Mouse (Mus musculus): ENCODE results near the gene Sigirr.

DNA sequence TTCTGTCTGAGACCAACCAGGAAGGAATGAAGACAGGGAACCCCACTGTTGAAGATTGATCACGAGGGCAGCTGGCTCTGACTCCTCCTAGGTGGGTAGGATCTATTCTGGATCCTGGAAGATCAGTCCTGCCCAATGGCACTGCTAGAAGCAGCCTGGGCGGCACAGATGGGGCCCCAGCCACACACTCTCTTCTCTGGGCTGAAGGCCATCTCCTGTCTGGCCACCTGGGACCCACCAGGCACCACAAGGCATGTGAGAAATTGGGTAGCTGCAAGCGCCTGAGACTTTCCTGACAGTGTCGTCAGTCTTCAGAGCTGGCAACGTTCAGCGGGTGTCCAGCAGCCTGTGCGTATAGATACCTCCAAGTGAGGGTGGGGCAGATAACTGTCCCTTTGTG is 37.8 kb downstream of the Sigirr start:
- TF ChIP-seq CTCF (IDR thresholded peaks at IDR 0.05; ENCODE audit: low read depth, low read length) (no peak), POLR2A (IDR thresholded peaks at IDR 0.05; ENCODE audit: insufficient read depth, low read length) (no peak), EP300 (IDR thresholded peaks at IDR 0.05; ENCODE audit: insufficient read depth, low read depth, low read length) (no peak)
